Mouse (Mus musculus) adrenal gland, adult 8-10 months (tissue): Measurements from ENCODE around the gene Scgb2b21. TPM values are rescaled to one million over a fixed set of nuclear protein-coding genes. Genes with fewer than 3 reads are reported as not detected.
"Not testable (repeated sequence)": the region's sequence is repeated elsewhere in the genome, so short reads cannot be mapped to it uniquely, and the experiment has no call there.

ENCODE experiments used
- DNase-seq: peaks from one replicate; pipeline ENCODE4 v3.0.0; 2022
- total RNA-seq, 4 experiments: library from RNA; stranded (reverse); gene quantifications; 2 replicates each; pipeline ENCODE4 v1.2.4; 2022

Gene Scgb2b21
- not detected for total RNA-seq

DNA sequence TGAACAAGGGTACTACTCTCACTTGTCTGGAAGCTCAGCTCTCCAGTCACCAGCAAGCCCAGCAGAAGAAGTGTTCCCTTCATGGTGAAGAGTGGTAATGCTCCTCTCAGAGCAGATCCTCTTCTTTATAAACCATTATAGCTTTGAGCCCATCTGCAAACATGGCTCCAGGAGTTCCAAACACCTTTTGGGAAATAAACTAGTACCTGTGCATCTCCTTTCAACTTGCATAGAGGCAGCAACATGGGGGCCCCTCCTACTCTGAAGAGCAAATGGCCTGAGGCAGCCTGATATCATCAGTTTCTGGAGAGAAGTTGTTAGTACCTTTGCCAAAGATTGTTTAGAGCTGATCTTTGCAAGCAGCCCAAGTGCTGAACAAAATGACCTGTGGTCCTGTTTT, at the start of gene Scgb2b21:
Gene Scgb2b21 (minus strand): TSS at position 101 of the 400 bp plus-strand sequence.
- no peak for DNase-seq

DNA sequence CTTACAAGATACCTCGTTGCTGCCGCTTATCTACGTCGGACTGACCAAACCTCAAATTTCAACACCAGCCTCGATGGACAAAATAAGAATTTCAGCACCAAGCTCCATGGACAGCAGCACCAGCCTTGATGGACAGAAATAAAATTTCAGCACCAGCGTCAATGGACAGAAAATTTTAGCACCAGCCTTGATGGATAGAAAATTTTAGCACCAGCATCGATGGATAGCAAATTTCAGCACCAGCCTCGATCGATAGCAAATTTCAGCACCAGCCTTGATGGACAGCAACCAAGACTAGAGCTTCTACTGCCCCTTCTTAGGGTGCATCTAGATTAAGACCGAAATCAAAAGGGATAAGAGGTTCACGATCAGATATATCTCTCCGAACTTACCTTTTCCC, 23.2 kb upstream of the Scgb2b21 start:
- DNase-seq: not testable (repeated sequence)

Other genes starting within 250 kb of the Scgb2b21 start
- not detected for gene Scgb2b19, start 240.1 kb downstream of the Scgb2b21 start, total RNA-seq
- not detected for gene Scgb1b19, start 233.2 kb downstream of the Scgb2b21 start, total RNA-seq
- gene Scgb2b20, start 154.1 kb downstream of the Scgb2b21 start, total RNA-seq: not detected
- not detected for gene Scgb1b20, start 147.2 kb downstream of the Scgb2b21 start, total RNA-seq
- not detected for gene Scgb2b24, start 218.9 kb upstream of the Scgb2b21 start, total RNA-seq
- not detected for gene Scgb1b24, start 223.3 kb upstream of the Scgb2b21 start, total RNA-seq